Comparison of ENCODE assay signal across 13 mouse cellular contexts in genomic region chr5:103691171-103691570, GRCm38 (mm10). TPM values are rescaled to one million over a fixed set of nuclear protein-coding genes. Genes with fewer than 3 reads are reported as not detected.
DNase-seq lines count a peak whose midpoint lies in the region; ATAC-seq and TF ChIP-seq lines count a peak whose summit lies in the region.
"Had no signal": no experiment of that assay in that cellular context is flagged by ENCODE, and none has a peak within 500 bp of the region (broad histone marks: within the 10 kb centered on the region; RNA-seq: fewer than 3 reads in every experiment).

No protein-coding gene starts in this region.

- no peaks in the 10 kb centered on the region for H3K9me3 ChIP-seq in heart, embryonic 11.5 days (replicated peaks; ENCODE audit: control insufficient read depth, low read length)
- H3K9me3 ChIP-seq in lung, embryonic 14.5 days (ENCODE audit: low read depth, low read length) = no peaks in the 10 kb centered on the region
- no peaks in the 10 kb centered on the region for H3K9me3 ChIP-seq in E14TG2a.4 (ENCODE audit: low read length)

- no peak for ATAC-seq in heart, embryonic 11.5 days (replicated peaks; ENCODE audit: insufficient number of reproducible peaks, low FRiP score, low TSS enrichment)
- no peak for ATAC-seq in lung, embryonic 14.5 days (ENCODE audit: insufficient read depth)
- ATAC-seq: midbrain, embryonic 16.5 days had no signal

- H3K4me3 ChIP-seq in heart, embryonic 11.5 days (ENCODE audit: low read depth, low read length) = no peak overlapping the region
- H3K4me3 ChIP-seq in lung, embryonic 14.5 days (ENCODE audit: low read depth, low read length) = peak overlapping the region; percentile 62; the same call in 1 of the 2 replicates
- H3K4me3 ChIP-seq in E14TG2a.4 (replicated peaks; ENCODE audit: low read length) = no peak overlapping the region

- no peak for DNase-seq in heart, postnatal 36 days
- no peak for DNase-seq in lung, embryonic 14.5 days
- DNase-seq in lung, postnatal 25 days (ENCODE audit: low spot score) = no peak
- peak; percentile 31 for DNase-seq in lung, postnatal 14 days
- no peak for DNase-seq in left cerebral cortex, adult 9 months (ENCODE audit: low spot score in 2 of 2)
- no peak for DNase-seq in cerebellum, postnatal 4 days (ENCODE audit: low spot score in 2 of 2)
- DNase-seq: adrenal gland, adult 2 months; cerebellum, adult 18-20 months had no signal

- intact Hi-C loops in heart, postnatal 36 days (cut with DNase I) = loop anchor here (5.0 kb wide), 1 partner anchor 221 kb away; the partner anchor contains the start of gene Klhl8

- H3K4me2 ChIP-seq in heart, embryonic 11.5 days = peak overlapping the region; percentile 100
- H3K4me2 ChIP-seq in lung, embryonic 14.5 days = peak overlapping the region; percentile 100

- no peaks in the 10 kb centered on the region for H3K36me3 ChIP-seq in heart, embryonic 11.5 days (ENCODE audit: control insufficient read depth, insufficient read depth, low read length)
- H3K36me3 ChIP-seq in lung, embryonic 14.5 days (ENCODE audit: insufficient read depth) = no peaks in the 10 kb centered on the region
- H3K36me3 ChIP-seq in E14TG2a.4 (ENCODE audit: insufficient read depth, low read length) = 0 out of 2 replicates have a peak, but pooled peaks cover 4% of the 10 kb centered on the region

- peaks cover 23% of the 10 kb centered on the region for H3K27me3 ChIP-seq in heart, embryonic 11.5 days (ENCODE audit: control insufficient read depth, insufficient read depth, low read length)
- H3K27me3 ChIP-seq in lung, embryonic 14.5 days (ENCODE audit: insufficient read depth, low read length) = peaks cover 22% of the 10 kb centered on the region
- no peaks in the 10 kb centered on the region for H3K27me3 ChIP-seq in E14TG2a.4 (ENCODE audit: insufficient read depth, low read length)

- no peak overlapping the region for H3K27ac ChIP-seq in heart, embryonic 11.5 days (ENCODE audit: low read depth, low read length)
- H3K27ac ChIP-seq in lung, embryonic 14.5 days (ENCODE audit: low read depth) = no peak overlapping the region

- H3K4me1 ChIP-seq in heart, embryonic 11.5 days (ENCODE audit: control insufficient read depth, insufficient read depth, low read length) = no peaks in the 10 kb centered on the region
- no peaks in the 10 kb centered on the region for H3K4me1 ChIP-seq in lung, embryonic 14.5 days (ENCODE audit: insufficient read depth)
- H3K4me1 ChIP-seq in E14TG2a.4 (replicated peaks; ENCODE audit: low read depth, low read length) = peaks cover 58% of the 10 kb centered on the region

- TF ChIP-seq CTCF in lung, embryonic 14.5 days (IDR thresholded peaks at IDR 0.05; ENCODE audit: low read depth) = peak; percentile 8; the same call in 1 of the 2 replicates
- TF ChIP-seq CTCF in E14TG2a.4 (conservative IDR thresholded peaks at IDR 0.05; ENCODE audit: low read length) = peak; percentile 31

- no peak overlapping the region for H3K9ac ChIP-seq in heart, embryonic 11.5 days (ENCODE audit: low read depth, low read length)
- H3K9ac ChIP-seq in lung, embryonic 14.5 days = no peak overlapping the region

RNA-seq across cellular contexts. Expression of gene Aff1, which starts 1.0 kb away (rescaled TPM):
- 12.1 and 13.4 TPM in 2 replicates for polyA plus RNA-seq in heart, embryonic 11.5 days (2014; fragmentation: Nextera tagmentation; extraction: Ambion mirVana)
- 10 to 100 TPM; 36.1 to 52.1 TPM for total RNA-seq in heart, postnatal 36 days (2021)
- polyA plus RNA-seq in lung, embryonic 14.5 days (2014; fragmentation: Nextera tagmentation; extraction: Ambion mirVana) = 7.1 and 7.7 TPM in 2 replicates

RNA-seq across cellular contexts. Expression of gene 1700016H13Rik, which starts 35.4 kb away (rescaled TPM):
- polyA plus RNA-seq in heart, embryonic 11.5 days (2014; fragmentation: Nextera tagmentation; extraction: Ambion mirVana) = not detected in 2 replicates
- not detected for total RNA-seq in heart, postnatal 36 days (2021)
- 0.45 and 0.53 TPM in 2 replicates for polyA plus RNA-seq in lung, embryonic 14.5 days (2014; fragmentation: Nextera tagmentation; extraction: Ambion mirVana)
- total RNA-seq: adrenal gland, adult 2 months; left cerebral cortex, adult 18-20 months had no signal
- polyA plus RNA-seq: adrenal gland, adult 2 months; embryonic facial prominence, embryonic 14.5 days had no signal
